Mouse (Mus musculus) gastrocnemius, postnatal 10 days (tissue): ENCODE results near the gene Fam50b. TPM values are rescaled to one million over a fixed set of nuclear protein-coding genes. Genes with fewer than 3 reads are reported as not detected.

ENCODE experiments used
- DNase-seq: peaks from one replicate; pipeline ENCODE4 v3.0.0; 2021; ENCODE audit warnings: mixed read lengths
- total RNA-seq, 2 experiments: library from RNA; stranded (reverse); gene quantifications; 2 replicates each; pipeline ENCODE4 v1.2.3; 2021

The Fam50b gene
- total RNA-seq, 2 experiments from 2014 or later = not detected

DNA sequence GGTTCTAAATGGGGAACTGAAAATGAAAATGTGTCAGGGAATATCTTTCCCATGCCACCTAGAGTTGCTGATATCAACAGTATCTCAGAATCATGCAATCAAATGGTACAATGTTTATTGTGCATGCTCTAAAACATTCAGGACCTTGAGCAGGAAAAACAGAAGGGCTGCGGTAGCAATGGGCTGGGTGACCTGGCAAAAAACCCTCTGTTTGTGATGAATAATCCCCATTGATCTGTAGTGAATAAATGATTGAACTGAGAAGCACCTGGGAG, 4.0 kb downstream of the Fam50b start:
- no peak for DNase-seq

DNA sequence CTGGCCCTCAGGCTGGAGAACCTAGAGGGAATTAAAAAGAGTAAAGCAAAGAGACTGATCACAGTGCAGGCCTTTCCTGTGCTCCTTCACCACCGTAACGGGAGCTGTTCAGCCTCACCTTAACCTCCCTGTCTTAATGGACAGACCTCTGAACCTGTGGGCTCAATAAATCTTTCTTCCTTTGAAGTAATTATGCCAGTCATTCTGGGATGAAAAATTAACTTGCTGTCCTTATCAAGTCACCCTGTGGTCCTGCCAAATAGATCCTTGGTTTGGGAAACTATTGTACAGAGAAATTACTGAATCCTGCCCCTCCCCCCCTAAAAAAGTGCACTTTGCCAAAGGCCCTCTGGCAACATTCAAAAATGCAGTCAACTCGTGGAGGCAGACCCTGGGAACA, 4.4 kb downstream of the Fam50b start:
- no peak for DNase-seq

DNA sequence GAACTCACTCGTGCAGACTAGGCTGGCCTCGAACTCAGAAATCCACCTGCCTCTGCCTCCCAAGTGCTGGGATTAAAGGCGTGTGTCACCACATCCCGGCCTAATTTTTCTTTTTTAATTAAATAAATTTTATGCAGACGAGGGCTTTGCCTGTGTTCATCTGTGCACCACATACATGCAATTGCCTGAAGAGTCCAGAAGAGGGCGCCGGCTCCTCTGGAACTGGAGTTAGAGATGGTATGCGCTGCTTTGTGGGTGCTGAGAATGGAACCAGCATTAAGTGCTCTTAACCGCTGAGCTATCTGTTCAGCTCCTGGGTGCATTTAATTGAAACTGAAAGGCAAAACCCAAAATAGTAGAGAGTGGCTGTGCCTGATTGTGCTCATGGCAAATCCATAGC, 6.6 kb downstream of the Fam50b start:
- DNase-seq = no peak

DNA sequence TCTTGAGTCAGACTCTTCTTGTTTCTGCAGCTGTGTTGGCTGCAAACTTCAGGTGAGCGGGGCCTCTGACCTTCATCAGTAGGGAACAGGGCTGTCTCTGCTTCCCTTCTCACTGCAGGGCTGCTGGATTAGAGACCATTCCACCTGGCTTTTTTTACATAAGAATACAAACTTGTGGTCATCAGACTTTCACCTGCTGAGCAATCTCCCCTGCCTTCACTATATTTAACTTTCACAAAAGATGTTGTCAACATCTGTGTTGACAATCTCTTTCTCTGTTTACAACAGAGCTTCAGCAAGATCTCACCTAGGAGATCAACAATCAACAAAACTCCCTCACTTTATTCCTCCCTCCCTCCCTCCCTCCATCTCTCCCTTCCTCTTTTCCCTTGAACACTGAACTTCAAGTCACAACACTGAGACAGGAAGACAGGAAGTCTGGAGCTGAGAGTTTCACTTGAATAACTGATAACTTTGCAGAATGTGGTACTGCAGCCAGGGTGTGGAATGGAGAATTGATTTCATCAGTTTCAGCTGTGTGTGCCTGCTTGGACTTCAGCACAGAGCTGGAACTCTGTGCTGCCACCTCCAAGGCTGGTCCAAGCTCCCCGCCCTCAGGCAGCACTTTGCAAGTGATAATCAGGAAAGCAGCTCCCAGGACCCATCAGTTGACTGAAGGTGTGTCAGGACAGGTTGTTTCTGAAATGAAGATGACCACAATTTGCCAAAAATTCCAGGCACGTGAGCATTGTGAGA, 7.3 kb downstream of the Fam50b start:
- DNase-seq = no peak

DNA sequence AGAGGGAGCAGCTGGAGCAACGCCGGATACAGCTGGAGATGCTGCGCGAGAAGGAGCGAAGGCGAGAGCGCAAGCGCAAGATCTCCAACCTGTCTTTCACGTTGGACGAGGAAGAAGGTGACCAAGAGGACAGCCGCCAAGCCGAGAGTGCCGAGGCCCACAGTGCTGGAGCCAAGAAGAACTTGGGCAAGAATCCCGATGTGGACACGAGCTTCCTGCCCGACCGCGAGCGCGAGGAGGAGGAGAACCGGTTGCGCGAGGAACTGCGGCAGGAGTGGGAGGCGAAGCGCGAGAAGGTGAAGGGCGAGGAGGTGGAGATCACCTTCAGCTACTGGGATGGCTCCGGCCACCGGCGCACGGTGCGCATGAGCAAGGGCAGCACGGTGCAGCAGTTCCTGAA, 12.2 kb downstream of the Fam50b start:
- no peak for DNase-seq

DNA sequence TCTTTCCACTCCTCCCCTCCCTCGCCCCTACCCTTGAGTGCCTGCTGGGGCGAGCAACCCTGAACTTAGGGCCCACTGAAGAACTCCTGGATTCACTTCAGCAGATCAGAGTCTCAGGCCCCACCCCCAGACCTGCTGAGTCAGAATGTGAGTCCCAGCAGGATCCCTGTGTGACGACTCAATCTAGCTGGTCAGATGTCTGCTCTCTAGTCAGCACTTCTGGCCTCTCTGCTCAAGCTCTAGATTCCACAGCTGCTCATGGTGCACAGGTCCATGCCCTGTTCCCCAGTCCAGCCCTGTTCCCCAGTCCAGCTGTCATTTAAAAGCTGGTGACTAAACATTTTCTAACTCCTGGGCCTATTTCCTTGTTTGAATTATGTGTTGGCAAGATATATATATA, 13.9 kb downstream of the Fam50b start:
- no peak for DNase-seq

DNA sequence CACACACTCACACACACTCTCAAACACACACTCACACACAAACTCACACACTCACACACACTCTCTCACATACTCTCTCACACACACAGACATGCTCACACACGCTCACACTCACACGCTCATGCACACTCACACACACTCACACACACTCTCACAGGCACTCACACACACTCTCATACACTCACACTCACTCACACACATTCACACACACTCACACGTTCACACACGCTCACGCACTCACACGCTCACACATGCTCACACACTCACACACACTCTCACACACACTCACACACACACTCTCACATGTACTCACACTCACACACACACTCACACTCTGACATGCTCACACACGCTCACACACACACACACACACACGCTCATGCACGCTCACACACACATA, 24.6 kb downstream of the Fam50b start:
- DNase-seq = no peak

DNA sequence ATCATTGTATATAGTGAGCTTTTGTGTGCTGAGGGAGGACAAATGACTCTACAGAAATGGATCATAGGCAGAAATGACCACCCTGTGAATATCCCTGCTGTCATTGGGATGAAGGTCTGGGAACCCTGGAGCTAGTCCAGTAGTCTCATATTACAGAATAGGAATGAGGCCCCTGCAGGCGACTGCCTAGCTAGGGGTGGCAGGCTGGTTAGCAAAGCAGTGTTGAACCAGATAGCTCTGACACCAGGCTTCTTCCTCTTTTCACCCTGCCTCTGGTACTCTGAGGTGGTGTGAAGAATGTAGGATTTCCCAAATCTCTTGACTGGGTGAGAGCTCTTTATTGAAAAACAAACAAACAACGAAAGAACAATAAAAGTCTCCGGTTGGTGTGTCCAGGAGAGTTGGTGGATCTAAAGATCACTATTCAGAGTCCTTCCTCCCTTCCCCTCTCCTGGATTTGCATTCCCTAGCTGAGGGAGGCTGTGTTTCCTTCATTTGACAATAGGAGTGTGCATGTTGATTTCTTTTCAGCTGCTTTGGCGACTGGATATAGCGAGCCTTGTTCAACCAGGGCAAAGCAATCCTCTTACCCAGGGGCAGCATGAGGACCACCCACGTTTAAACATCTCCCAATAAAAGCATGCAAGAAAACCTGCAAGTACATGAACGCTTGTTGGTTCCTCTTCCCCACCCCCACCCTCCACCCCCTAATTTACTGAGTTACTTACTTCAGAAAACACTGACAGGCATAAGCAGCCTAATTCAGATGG, 26.1 kb downstream of the Fam50b start:
- no peak for DNase-seq

DNA sequence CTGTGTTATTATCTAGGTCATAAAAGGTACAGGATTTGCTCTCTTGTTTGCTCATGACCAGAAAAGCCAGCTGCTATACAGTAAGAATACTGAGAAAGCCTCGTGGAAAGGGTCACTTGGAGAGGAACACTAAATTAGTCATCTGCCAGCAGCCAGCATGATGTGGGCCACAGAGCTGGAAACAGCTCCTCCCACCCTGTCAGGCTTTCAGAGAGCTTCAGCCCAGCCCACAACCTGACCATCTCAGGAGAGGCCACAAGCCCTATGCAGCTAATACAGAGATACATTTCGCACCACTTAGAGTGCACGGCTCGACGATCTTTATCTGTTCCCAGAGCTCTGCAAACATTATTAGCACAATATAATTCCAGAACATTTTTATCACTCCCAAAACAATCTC, 27.5 kb downstream of the Fam50b start:
- DNase-seq = no peak

DNA sequence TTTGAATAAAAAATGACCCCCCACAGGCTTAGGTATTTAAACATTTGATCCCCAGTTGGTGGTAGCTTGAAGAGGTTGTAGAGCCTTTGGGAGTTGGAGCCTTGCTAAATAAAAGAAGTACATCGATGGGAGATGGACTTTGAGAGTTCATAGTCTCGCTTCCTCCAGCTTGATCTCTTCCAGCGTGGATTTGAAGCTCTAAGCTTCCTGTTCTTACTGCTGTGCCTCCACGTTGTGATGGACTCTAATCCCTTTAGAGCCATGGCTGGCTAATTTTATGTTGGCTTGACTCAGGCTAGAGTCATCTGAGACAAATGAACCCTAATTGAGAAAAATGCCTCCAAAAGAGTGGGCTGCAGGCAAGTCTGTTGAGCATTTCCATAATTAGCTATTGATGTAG, 28.2 kb downstream of the Fam50b start:
- no peak for DNase-seq

DNA sequence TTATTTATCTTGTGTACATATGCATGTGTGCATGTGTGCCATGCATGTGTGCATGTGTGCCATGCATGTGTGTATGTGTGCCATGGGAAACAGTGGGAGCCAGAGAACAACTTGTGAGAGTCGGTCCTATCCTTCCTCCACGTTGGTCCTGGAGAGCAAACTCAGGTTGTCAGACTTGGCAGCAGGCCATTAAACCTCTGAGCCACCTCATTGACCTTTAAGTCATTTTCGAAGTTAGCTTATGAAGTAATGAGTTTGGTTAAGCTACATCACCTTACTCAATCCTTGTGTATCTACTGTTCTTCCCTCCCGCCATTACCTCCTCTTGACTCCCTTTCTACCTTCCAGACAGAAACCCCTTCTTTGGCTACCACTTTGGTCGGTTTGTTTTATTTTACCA, 30.6 kb downstream of the Fam50b start:
- DNase-seq = no peak

DNA sequence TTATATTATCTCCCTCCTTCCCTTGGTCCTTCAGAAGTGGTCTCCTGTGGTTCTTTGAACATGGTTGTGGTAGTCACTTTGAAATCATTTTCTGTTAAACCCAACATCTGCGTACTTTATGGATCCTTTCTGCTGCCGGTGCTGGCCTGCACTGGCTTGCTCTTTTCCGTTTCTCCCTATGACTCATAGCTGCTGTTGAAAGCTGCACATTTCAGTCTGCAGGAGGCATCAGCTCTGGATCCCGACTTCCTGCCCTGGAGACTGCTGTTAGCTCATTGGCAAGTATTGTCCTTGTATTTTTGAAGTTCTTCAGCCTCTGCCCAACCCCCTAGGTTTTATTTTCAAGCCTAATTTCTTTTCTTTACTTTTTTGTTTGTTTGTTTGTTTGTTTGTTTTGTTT, 31.9 kb downstream of the Fam50b start:
- DNase-seq = no peak

DNA sequence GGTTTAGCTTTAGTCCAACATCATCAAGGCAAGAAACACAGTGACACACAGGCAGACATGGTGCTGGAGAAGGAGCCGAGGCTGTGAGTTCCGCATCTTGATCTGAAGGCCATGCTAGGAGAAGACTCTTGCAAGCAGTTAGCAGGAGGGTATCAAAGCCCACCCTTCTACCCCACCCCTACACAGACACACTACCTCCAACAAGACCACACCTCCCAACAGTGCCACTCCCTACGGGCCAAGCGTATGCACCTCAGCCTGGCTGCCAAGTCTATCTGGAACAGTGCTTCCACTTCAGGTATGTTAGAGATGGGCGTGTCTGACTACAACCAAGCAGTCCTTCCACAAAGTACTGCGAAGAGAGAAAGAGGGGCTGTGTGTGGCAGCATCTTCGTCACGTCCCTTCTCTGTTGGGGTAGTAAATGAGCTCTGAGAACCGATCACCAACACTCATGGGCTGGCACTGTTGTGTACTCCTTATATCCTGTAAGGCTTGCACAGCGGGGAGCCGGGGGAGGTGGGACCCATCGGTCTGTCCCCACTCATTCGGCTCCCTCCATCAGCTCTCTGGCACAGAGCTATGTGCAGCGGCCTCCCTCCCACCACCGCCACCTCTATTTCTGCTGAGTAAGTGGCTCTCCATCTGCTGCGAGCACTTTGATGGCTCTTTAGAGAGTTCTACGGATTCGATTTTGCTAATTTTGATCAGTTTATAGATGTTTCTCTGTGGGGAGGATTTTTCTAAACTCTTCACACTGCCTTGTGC, 33.1 kb downstream of the Fam50b start:
- no peak for DNase-seq

DNA sequence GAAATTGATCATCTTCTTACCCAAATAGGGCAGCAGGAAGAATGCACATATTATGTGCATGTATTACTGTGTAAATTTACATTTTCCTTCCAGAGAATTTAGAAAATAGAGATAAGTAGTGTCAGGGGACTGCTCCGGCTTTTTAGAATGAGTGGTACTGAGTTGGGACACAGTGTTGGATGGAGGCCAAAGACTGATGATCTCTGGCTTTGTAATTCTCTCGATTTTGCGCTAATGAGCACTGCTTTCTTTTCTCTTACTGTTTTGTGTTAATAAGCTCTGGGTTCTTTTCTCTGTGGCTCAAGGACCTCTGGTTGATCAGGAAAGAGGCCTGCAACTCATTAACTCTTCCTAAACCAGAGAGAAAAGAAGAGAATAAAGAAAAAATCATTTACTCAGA, 42.1 kb downstream of the Fam50b start:
- no peak for DNase-seq

DNA sequence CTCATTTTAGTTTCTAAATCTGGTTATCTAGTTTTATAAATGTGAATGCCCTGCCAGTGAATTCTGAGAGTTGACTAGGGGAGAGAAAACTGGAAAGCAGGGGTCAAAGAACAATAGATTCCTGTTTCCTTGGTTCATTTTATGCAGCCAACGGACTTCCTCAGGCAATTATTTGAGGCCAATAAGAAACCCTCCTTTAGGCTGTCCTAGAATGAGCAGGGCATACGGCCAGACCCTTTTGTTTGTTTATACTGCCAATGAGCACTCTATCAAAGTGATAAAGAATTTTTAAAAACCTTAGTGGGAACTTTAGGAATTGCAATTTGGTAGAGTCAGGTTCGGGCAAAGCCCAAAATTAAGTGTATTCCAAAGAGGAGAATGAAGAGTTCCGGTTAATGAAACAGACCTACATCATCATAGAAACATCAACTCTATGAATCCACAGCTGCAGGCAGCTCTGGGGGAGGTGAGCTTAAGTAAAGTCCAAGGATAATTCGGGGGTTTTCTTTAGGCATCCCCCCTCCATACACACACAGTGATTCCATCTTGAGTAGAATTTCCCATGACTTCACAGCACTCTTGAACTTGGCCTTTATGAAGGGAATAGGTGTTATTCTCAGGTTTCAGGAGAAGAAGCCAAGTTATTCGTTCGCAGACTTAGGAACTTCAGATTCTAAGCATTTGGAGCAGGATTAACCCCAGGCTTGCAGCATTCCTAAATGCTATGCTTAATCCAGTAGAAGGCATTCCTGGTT, 46.4 kb downstream of the Fam50b start:
- no peak for DNase-seq

DNA sequence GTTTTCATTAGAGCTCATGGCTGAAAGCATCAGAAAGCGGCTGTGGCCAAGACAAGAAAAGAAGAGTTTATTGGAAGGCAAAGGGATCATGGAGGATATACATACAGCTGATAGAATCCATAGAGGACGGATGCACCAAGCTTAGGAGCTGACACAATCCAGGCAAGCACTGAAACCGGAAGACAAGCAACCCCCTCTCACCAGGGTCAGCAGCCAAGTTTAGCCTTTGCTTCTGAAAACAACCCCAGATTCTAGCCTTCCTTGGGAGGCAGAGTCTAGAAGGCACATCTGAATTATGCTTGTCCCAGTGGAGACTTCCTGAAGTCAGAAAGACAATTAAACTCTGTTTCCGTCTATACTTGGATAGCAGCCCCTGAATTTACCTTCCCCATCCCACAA, 47.0 kb downstream of the Fam50b start:
- no peak for DNase-seq

DNA sequence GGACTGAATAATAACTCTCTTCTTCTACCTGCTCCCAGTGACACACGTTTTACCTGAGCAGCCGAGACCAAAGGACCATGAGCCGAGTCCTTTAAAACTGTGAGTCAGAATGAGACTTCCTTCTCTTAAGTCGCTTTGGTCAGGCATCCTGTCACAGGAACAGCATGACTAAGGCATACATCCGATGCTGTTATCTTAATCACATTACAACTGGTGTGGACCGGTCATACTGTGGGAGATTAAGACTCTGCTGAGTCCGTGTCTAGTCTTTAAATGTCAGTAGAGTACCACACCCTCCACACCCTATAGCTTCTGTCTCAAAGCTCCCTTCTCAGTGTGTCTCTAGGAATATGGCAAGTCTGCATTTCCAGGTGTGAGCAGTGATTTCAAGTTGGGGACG, 50.2 kb downstream of the Fam50b start:
- no peak for DNase-seq

DNA sequence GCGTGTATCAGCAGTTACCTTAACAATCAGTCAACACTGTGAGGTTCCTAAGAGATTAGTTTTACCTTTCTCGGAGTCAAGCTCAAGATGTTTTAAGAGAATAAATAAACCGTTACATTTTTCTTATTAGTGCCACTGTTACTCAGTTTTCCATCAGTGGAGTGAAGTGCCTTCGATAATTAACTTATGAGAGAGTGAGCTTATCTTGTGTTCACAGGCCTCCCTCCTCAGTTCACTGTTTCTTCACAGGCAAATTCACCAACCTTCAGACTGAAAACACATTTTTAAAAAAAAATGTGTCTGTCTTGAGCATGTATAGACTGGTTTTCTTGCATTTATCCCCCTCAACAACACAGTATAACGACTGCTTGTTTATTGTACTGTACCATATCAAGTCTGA, 52.0 kb downstream of the Fam50b start:
- no peak for DNase-seq

DNA sequence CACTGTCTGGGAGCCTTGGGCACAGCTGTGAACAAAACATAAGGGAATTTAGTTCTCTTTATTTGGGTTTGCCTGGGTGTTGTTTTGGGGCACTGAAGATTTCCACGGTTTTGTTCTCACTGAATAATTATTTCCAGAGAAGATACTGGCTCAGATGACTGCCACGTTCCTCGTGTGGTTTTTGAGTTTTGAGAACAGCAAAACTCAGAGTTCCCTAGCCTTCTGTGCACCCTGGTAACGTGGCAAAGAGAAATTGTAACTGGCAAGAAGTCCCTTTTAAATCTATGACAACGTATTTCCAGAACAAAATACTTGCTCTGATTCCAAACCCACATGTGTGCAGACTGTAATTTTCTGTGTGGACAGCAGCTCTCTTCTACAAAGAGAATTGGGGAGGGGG, 52.9 kb downstream of the Fam50b start:
- no peak for DNase-seq

DNA sequence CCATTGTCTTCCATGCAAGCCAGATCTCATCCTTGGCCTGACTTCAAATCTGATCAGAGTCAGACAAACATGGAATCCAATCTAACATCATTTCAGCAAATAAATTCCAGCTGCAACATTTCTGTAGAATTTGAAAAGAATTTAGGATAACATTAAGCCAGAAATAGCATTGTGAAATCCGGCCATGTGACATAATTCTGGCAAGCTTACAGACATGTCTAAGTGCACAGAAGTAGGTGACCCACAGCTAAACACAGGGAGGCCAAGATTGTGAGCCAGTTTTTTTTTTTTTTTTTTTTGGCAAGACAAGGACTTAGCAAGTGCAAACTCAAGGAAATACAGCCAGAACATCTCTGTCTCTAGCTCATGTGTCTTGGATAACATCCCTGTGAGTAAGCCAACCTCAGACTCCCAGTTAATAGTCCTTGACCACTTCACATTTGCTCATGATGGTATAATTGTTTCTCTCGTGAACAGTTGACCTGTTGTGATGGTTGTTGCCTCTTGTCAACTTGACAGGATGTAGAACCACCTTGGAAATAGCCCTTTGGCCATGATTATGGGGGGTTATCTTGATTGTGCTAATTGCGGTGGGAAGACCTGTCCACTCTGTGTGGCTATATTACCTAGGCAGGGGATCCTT, 54.6 kb downstream of the Fam50b start:
- DNase-seq = no peak

DNA sequence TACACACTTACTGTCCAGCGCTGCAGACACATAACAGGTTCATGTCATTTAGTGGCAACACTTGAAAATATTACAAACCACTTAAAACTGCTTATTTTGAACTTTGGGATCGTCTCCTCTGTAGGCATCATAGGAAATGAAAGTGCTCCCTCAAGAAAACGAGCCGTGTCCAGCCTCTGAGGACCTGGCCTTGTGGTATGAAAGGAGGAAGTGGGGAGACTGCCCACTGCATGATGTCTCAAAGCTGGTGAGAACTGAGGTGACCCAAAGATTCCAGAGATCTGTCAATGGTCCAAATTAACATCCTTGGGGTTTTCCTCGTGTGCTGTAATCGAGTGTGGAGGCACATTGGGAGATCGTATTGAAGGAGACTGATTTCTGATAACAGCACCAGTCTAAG, 58.4 kb downstream of the Fam50b start:
- no peak for DNase-seq

DNA sequence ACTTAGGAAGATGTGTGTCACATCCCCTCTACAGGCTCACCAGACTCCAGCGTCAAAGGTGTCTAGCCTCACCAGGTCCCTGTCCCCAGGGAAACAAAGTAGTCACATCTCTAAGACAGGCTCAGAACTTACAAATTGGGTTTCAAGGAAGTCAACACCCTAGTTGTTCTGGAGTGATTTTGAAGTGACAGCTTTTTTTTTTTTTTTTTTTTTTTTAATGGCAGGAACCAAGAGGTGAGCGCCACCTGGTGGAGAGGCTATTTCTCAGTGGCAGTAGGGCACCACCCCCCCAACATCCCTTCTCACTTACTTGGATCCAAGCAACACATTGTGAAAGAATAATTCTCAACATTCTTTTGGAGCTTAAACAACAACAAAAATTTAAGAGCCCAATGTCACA, 59.2 kb downstream of the Fam50b start:
- DNase-seq = peak; percentile 79
